Mouse (Mus musculus) cerebellum, adult 9-10 months (tissue): ENCODE data around the gene Bbip1.
"Not testable (repeated sequence)": the region's sequence is repeated elsewhere in the genome, so short reads cannot be mapped to it uniquely, and the experiment has no call there.

Experiments used
- DNase-seq: peaks from one replicate; pipeline ENCODE4 v3.0.0; 2022

Gene Bbip1

GRCm38 (mm10) chr19:53921996-53922395, 22.4 kb downstream of the Bbip1 start:
- DNase-seq: not testable (repeated sequence)

- no peak for DNase-seq
Observed at GRCm38 (mm10) chr19:53919541-53919940, 24.9 kb downstream of the Bbip1 start.

GRCm38 (mm10) chr19:53914950-53915349, 29.5 kb downstream of the Bbip1 start:
- DNase-seq: no peak

GRCm38 (mm10) chr19:53906703-53907070, 37.7 kb downstream of the Bbip1 start:
- not testable (repeated sequence) for DNase-seq

DNA sequence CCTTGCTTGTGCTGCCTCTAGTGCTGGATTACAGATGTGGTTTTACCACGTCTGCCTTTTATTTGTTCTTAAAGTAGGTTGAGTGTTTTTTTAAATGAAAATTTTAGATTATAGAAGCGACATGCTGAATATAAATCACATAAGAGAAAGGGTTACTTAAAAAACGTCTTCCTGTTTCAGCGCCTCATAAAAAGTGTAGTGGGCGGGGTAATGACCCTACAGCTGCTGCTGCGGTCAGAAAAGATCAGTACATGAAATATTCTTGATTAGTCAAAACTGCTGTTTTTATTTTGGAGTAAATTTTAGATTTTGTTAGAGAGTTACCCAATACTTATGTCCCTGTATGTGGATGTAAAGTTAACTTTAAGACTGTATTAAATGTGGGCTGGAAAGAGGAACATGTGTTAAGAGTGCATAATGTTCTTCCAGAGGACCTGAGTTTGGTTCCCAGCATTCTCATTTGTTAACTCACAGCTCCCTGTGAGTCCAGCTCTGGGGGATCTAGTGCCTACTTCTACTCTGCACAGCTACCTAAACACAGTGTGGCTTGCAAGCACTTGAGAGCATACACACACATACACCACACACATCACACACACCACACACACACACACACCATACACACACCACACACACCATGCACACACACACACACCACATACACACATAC, 38.3 kb downstream of the Bbip1 start:
- DNase-seq: no peak

- no peak for DNase-seq
Observed at GRCm38 (mm10) chr19:53904833-53905480, 39.5 kb downstream of the Bbip1 start.

DNA sequence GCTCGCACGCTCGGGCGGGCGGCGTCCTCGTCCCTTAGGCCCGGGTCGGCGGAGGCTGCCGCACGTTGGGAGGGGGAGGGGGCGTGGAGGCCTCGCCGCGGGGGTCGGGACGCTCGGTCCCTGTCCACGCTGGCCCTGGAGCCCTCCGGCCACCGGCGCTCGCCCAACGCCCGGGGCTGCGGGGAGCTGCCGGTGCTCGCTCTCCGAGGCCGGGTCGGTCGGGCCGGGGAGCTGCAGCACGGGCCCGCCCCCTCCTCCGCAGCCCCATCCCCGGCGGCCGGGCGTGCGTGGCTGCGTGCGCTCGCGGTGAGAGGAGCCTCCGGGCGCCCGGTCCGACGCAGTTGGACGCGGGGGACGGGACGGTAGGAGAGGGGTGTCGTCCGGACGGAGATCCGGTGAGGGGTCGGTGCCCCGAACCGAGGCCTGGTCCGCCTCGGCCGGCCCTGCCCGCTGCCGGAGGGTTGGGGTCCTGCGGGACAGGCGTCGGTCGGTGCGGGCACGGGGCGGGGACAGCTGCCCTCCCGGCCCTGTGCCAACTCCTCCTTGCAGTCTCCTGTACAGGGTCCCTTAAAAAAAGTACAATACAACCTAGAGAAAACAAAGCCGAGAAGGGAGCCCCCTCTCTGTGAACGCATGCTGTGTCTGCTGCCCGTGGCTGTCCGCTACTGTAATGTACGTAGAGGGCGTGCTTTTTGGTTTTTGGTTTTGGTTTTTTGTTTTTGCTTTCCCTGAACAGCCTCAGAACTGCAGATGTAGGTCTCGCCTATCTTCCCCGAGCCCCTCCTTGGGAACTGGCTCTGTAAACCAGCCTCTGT, 40.7 kb downstream of the Bbip1 start:
- peak; percentile 70 for DNase-seq

DNA sequence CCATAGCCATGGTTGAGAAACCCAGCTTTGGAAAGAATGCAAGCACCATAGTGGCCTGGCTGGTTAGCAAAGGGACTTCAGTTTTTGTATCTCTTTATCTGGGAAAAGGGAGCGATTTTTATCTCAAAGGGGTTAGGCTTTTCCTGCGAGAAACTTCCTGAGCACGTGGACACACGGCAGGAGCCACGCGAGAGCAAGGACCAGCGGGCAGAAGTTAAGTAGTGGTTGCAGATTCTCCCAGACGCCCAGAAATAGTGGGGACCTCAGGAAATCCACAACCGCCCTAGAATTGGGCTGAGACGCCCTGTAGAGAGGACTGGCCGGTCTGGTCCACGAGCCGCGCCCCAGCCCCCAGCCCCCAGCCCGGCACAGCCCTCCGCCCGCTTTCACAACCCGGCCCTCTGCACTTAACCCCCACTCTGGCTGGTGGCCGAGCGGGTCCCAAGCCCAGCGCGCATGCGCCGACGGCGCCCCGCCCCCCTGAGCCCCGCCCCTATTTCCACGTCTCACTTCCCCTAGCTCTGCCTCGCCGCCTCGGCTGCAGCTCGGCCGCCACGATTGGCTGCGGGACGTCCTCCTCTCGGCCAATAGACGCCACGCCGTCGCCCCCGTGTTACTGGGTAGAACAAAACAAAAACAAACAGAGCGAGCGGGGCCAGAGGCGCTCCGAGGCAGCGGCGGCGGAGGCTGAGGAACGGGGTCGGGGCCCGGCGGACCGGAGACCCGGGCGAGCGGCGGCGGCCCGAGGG, 41.5 kb downstream of the Bbip1 start:
- DNase-seq: peak; percentile 96

- DNase-seq: peak; percentile 49
Observed at GRCm38 (mm10) chr19:53901931-53902738, 42.3 kb downstream of the Bbip1 start.

- no peak for DNase-seq
Observed at GRCm38 (mm10) chr19:53899941-53900610, 44.4 kb downstream of the Bbip1 start.

DNA sequence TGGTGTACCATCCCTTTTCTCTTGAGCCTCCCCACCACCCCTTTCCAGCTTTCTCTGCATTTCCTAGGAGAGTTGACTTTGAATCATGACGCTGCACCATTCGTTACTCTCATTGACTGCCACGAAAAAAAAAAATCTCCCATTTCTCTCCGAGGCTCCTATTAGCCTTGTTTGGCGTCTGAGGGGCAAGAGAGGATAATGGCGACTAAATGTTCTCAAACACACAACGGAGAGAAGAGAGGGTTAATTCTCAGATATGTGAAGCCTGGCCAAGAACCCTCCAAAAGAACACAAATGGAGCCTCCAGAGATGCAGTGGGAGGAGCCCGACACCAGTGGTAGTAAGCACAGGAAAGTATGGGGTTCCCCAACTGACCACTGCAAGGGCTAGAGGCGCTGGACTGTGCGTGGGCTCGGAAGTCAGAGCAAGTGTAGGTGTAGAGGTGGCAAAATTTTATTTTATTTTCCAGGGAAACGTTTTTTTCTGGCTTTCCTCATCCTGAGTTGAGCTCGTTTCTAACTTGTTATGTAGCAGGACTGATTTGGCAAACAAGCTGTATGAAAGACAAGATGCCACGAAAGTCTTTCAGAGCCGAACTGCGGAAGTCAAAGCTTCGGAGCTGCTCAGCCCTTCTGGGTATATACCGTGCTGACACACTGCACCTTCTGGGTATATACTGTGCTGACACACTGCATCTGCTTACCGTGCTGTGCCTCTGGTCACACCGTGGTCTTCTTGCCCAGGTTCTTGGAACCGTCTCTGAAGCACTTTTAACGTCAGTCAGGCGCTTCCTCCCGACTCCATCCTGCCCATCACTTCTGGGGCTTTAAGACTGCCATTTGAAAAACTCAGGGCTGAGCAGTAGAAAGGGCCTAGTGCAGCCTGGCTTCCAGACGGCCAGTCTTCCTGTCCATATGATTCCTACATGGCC, 45.2 kb downstream of the Bbip1 start:
- DNase-seq: no peak

- DNase-seq: no peak
Observed at GRCm38 (mm10) chr19:53898498-53898897, 45.9 kb downstream of the Bbip1 start.

DNA sequence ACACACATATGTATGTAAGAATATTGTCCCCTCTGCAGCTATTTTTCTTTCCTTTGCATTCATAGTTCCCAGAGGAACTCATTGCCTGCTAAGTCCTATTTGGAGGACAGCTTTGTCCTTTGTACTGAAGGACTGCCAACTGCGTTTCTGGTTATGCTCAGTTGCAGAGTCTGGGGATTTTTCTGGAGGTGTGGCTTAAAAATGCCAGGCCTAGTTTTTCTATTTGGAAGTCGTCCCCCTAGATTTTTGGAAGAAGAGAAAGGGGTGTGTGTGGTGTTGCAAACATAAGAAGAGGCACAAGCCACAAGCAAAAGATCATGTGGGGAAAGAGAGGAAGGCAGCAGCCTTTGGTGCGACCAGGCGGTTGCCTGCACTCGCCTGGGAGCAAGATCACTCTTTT, 46.4 kb downstream of the Bbip1 start:
- no peak for DNase-seq

DNA sequence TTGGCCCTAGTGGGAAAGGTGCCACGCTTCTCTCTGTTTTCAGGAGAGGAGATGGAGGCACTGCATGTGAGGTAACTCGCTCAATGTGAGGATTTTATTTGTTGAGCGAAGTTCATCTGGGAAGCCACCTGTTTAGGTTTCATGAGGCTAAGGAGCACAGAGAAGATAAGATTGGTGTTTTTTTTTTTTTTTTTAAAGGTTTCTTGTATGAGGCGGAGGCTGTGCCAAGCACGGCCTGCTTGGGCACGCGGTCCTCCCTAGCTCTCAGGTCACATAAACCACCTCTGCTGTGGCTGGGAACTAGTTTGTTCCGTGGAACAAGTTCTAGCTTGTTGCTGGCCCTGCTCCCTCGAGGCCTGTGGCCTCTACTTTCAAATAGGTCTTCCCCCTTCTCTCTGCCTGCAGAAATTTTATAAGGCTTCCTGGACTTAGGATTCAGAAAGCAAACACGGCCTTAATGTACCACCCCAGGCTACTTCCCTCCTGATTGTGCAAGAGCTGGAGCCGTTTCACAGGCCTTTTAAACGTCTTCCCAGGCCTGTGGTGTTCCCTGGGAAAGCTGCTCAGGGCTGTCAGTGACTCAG, 49.8 kb downstream of the Bbip1 start:
- DNase-seq: no peak

DNA sequence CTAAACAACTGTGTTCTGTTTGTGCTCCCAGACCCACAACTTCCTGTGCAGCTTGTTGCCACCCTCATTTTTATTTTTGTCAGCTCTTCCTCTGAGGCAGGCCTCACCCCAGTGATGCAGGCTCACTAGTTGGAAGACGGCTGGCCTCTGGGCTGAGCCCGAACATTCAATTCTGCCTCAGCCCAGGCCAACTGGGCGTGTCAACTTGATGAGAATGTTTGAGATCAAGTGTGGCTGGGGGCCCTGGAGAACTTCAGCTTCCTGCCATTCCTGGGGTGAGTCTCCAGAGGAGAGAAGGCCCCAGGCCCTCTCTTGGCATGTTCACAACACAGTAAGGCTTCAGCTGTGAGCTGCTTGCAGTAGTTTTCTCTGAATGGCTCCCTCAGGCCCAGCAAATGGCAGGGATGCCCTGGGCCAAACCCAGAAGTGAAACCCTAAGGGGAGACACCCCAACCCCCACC, 50.7 kb downstream of the Bbip1 start:
- DNase-seq: no peak

- DNase-seq: no peak
Observed at GRCm38 (mm10) chr19:53892838-53893359, 51.5 kb downstream of the Bbip1 start.

DNA sequence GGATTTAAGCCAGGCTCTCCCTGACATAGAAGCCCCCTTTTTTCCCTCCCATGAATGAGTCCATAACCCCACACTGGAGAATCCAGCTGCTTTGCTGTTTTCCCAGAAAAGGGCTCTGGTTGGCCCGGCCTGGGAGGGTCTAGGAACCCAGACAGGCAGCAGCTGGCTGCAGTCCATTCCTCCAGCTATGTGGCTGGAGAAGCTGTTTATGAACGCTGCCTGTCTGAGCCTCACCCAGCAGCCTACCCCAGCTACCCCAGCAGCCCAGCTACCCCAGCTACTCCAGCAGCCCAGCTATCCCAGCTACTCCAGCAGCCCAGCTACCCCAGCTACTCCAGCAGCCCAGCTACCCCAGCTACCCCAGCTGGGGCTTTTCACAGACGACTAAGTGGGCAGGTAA, 52.4 kb downstream of the Bbip1 start, which contains the start of gene Pdcd4:
Gene Pdcd4, plus strand, starts transcription at position 171 of the 400 bp plus-strand sequence.
- no peak for DNase-seq

DNA sequence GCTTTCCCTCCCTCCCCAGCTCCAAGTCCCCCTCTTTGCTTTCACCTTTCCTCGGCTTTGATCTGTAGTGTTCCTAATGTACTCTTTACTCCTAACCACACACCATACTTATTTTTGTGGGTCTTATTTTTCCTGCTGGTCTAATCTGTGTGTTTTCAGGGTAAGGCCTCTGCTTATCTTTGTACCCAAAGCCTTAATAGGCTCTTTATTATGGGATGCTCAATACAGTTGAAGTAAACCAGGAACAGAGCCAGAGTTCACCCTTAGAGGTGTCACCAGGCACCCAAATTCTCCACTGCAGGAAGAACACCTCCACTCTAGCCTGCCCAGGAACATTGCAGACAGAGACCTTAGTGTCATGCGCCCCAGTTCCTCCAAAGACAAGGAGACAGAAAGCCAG, 52.9 kb downstream of the Bbip1 start:
- no peak for DNase-seq

- DNase-seq: no peak
Observed at GRCm38 (mm10) chr19:53890781-53891251, 53.6 kb downstream of the Bbip1 start.

DNA sequence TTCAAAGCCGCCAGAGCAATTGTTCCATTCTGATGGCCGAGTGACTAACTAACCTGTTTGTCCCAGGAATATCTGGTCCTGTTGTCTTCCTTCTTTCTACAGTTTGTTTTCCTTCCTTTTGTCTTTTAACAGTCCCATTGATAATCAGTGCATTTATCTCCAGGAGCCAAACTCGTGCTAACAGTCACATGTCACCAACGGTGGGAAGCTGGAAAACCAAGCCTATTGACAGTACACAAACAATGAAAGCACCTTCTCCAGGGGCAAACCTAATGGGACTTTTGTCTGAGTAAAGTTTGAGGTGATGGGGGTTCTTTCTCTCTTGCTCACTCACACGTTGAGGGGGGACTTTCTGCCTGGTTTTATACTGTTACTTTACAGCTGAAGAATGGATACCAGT, 54.2 kb downstream of the Bbip1 start:
- no peak for DNase-seq
